Mouse (Mus musculus): ENCODE data around the gene Dok1. TPM values are rescaled to one million over a fixed set of nuclear protein-coding genes. Genes with fewer than 3 reads are reported as not detected.

The Dok1 gene
- polyA plus RNA-seq, 1 experiment from 2014 or later, result 4.9 TPM

DNA sequence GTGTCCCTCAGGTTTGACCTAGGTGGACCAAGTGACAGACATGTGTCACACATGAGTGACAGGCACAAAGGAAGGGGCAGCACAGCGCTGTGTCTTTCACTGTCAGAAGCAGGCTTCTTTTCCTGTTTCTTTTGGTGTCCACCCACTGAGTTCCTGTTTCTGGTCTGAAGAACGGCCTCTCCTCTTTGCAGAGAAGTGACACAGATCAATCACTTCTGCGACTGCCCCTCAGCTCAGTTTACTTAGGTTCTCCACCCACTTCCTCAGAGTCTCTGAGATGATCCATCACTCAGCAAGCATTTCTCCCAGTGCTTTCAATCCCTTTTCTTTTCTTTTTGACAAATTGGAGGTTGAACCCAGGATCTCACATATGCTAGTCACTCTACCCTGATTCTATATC is 24.6 kb downstream of the Dok1 start:
- H3K27me3 ChIP-seq, result peaks cover 7% of the 10 kb centered on the region; the same call in 1 of the 2 replicates
- no peaks in the 10 kb centered on the region for H3K9me3 ChIP-seq
- no peak overlapping the region for H3K4me3 ChIP-seq (replicated peaks)
- no peaks in the 10 kb centered on the region for H3K36me3 ChIP-seq (replicated peaks)
- WGBS, result 77% methylated on average over 3 of the region's 3 CpGs
- H3K27ac ChIP-seq, result no peak overlapping the region
- no peaks in the 10 kb centered on the region for H3K4me1 ChIP-seq
- no peak overlapping the region for H3K9ac ChIP-seq
- no peak overlapping the region for H3K4me2 ChIP-seq
- ATAC-seq (ENCODE audit: low FRiP score), result no peak

- 84% methylated on average over 6 of the region's 6 CpGs for WGBS
- no peak for ATAC-seq (ENCODE audit: low FRiP score)
- no peak overlapping the region for H3K4me2 ChIP-seq
Measured at GRCm38 (mm10) chr6:83006114-83006513, 27.2 kb downstream of the Dok1 start.

DNA sequence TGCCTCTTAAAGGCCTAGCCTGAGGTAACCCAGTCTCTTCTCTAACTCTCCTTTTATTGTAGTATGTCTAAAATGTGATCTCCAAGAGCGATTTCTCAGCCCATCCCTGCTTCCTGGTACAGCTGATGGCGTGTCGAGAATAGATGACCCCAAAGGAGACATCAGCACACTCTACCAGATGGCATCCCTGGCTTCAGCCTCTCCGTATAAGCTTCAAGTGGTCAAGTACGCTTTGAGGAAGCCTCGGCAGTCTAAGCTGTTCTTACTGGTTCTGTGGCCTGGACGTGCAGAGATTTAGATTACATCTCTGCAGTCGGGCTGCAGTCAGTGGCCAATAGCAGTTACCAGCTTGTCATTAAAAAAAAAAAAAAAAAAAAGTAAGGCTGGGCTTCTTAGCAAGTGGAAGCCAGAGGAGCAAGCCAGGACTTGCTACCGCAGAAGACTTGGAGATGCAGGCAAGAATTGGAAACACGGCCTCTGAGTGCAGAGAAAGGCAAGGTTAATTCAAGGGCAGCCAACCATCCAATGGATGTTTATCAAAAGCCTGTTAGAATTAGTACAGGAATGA is 27.7 kb downstream of the Dok1 start:
- Histone ChIP-seq H3K9me3 (no peaks in the 10 kb centered on the region), H3K4me3 (replicated peaks) (no peak overlapping the region), H3K27ac (no peak overlapping the region), H3K4me1 (no peaks in the 10 kb centered on the region), H3K4me2 (no peak overlapping the region), H3K36me3 (replicated peaks) (no peaks in the 10 kb centered on the region), H3K9ac (no peak overlapping the region), H3K27me3 (peaks cover 5% of the 10 kb centered on the region; the same call in 1 of the 2 replicates)
- ATAC-seq (ENCODE audit: low FRiP score), result no peak
- 88% methylated on average over 10 of the region's 10 CpGs for WGBS

More at GRCm38 (mm10) chr6:83006114-83006513, 27.2 kb downstream of the Dok1 start:
- no peak overlapping the region for H3K4me3 ChIP-seq (replicated peaks)
- peaks cover 7% of the 10 kb centered on the region; the same call in 1 of the 2 replicates for H3K27me3 ChIP-seq
- H3K9ac ChIP-seq, result no peak overlapping the region
- H3K4me1 ChIP-seq, result no peaks in the 10 kb centered on the region
- no peak overlapping the region for H3K27ac ChIP-seq
- H3K9me3 ChIP-seq, result no peaks in the 10 kb centered on the region
- no peaks in the 10 kb centered on the region for H3K36me3 ChIP-seq (replicated peaks)

- H3K36me3 ChIP-seq (replicated peaks), result no peaks in the 10 kb centered on the region
- H3K27me3 ChIP-seq, result peaks cover 3% of the 10 kb centered on the region; the same call in 1 of the 2 replicates
- H3K9ac ChIP-seq, result no peak overlapping the region
- no peaks in the 10 kb centered on the region for H3K4me1 ChIP-seq
- H3K4me2 ChIP-seq, result no peak overlapping the region
- H3K9me3 ChIP-seq, result no peaks in the 10 kb centered on the region
- no peak for ATAC-seq (ENCODE audit: low FRiP score)
- no peak overlapping the region for H3K27ac ChIP-seq
- WGBS, result 68% methylated on average over 7 of the region's 7 CpGs
- no peak overlapping the region for H3K4me3 ChIP-seq (replicated peaks)
Measured at GRCm38 (mm10) chr6:83004872-83005271, 28.4 kb downstream of the Dok1 start.

- ATAC-seq (ENCODE audit: low FRiP score), result no peak
- no peak overlapping the region for H3K27ac ChIP-seq
- H3K4me3 ChIP-seq (replicated peaks), result no peak overlapping the region
- no peaks in the 10 kb centered on the region for H3K4me1 ChIP-seq
- H3K9ac ChIP-seq, result no peak overlapping the region
- WGBS, result 88% methylated on average over 2 of the region's 2 CpGs
- H3K4me2 ChIP-seq, result no peak overlapping the region
- H3K9me3 ChIP-seq, result no peaks in the 10 kb centered on the region
- H3K36me3 ChIP-seq (replicated peaks), result no peaks in the 10 kb centered on the region
- H3K27me3 ChIP-seq, result peaks cover 3% of the 10 kb centered on the region; the same call in 1 of the 2 replicates
Measured at GRCm38 (mm10) chr6:83004309-83004708, 29.0 kb downstream of the Dok1 start.

- H3K4me2 ChIP-seq, result no peak overlapping the region
- no peak overlapping the region for H3K4me3 ChIP-seq (replicated peaks)
- 89% methylated on average over 5 of the region's 5 CpGs for WGBS
- H3K4me1 ChIP-seq, result no peaks in the 10 kb centered on the region
- no peak overlapping the region for H3K27ac ChIP-seq
- H3K27me3 ChIP-seq, result peaks cover 3% of the 10 kb centered on the region; the same call in 1 of the 2 replicates
- H3K36me3 ChIP-seq (replicated peaks), result no peaks in the 10 kb centered on the region
- no peak overlapping the region for H3K9ac ChIP-seq
- no peaks in the 10 kb centered on the region for H3K9me3 ChIP-seq
- ATAC-seq (ENCODE audit: low FRiP score), result no peak
Measured at GRCm38 (mm10) chr6:83003850-83004249, 29.4 kb downstream of the Dok1 start.

DNA sequence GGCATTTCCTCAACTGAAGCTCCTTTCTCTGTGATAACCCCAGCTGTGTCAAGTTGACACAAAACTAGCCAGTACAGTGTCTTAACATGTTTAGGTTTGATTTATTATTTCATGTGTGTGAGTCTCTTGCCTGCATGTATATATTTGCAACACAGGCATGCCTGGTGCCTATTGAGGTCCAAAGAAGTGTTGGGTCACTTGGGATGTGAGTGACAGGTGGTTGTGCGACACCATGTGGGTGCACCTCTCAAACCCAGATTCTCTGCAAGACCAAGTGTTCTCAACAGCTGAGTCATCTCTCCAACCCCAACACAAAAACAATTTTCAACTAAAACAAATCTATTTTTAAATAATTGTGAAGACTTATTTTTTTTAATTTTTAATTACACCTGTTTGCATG is 30.2 kb downstream of the Dok1 start:
- H3K4me2 ChIP-seq, result no peak overlapping the region
- 96% methylated on average over 1 of the region's 1 CpGs for WGBS

DNA sequence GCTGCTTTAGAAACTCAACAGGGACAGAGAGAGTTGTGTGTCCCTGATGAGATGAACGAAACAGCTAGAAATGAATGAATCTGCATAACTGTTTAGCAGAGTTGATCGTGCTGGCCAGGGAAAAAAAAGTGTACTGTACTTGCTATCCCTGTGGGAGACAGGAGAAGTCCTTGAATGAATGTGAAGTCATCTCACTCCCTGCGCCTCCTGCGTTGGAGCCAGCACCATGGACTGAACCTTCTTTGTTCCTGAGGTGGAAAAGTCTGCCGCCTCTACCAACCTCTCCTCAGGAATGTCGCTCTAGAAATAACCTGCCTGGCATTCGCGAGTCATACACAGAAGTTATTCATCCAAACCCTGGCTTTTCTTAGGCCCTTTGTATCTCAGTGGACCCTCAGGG is 33.3 kb downstream of the Dok1 start:
- 61% methylated on average over 8 of the region's 8 CpGs for WGBS
- 0 out of 2 replicates have a peak, but pooled peaks cover 3% of the 10 kb centered on the region for H3K27me3 ChIP-seq
- peaks cover 12% of the 10 kb centered on the region for H3K4me1 ChIP-seq
- no peaks in the 10 kb centered on the region for H3K36me3 ChIP-seq (replicated peaks)
- ATAC-seq (ENCODE audit: low FRiP score), result no peak
- H3K9ac ChIP-seq, result no peak overlapping the region
- H3K27ac ChIP-seq, result no peak overlapping the region
- H3K4me2 ChIP-seq, result no peak overlapping the region
- no peaks in the 10 kb centered on the region for H3K9me3 ChIP-seq
- H3K4me3 ChIP-seq (replicated peaks), result no peak overlapping the region

More for the DNA sequence above, 30.2 kb downstream of the Dok1 start:
- ATAC-seq (ENCODE audit: low FRiP score), result no peak
- Histone ChIP-seq H3K27me3 (no peaks in the 10 kb centered on the region), H3K9me3 (no peaks in the 10 kb centered on the region), H3K36me3 (replicated peaks) (no peaks in the 10 kb centered on the region), H3K27ac (no peak overlapping the region), H3K9ac (no peak overlapping the region), H3K4me3 (replicated peaks) (no peak overlapping the region), H3K4me1 (no peaks in the 10 kb centered on the region)

- Histone ChIP-seq H3K36me3 (replicated peaks) (no peaks in the 10 kb centered on the region), H3K4me2 (no peak overlapping the region), H3K9me3 (no peaks in the 10 kb centered on the region), H3K27me3 (peaks cover 3% of the 10 kb centered on the region; the same call in 1 of the 2 replicates), H3K9ac (no peak overlapping the region), H3K27ac (0 out of 2 replicates have a peak overlapping the region, but pooled peaks have one; percentile 9), H3K4me1 (peaks cover 12% of the 10 kb centered on the region), H3K4me3 (replicated peaks) (no peak overlapping the region)
- WGBS, result 68% methylated on average over 4 of the region's 4 CpGs
- ATAC-seq (ENCODE audit: low FRiP score), result no peak
Measured at GRCm38 (mm10) chr6:82998326-82998725, 34.9 kb downstream of the Dok1 start.

DNA sequence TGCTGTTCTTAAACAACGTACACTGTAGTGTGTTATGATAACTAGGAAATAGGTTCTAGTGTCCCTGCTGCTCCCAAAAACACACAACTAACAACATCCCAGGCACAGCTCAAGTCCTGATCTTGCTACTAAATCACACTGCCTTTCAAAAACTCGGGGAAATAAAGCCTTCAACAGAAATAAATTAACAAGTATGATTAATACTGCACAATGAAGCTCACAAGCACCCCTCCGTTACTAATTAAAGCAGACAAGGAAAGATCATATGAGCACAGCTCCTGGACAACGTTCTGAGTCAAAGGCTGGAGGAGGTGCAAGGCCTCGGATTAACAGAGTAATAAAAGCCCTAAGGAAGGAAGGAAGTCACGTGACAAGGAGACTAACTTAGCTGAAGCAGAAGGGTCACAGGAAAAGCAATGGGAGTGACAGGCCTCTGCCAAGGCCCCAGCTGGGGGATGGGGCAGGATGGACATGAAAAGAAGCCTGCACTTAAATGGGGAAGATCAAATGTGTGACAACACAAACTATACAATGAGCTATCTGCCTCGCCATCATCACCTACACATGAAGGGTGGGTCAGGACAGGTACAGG is 35.7 kb downstream of the Dok1 start:
- 43% methylated on average over 7 of the region's 7 CpGs for WGBS
- Histone ChIP-seq H3K27ac (no peak overlapping the region), H3K9ac (no peak overlapping the region), H3K27me3 (peaks cover 3% of the 10 kb centered on the region; the same call in 1 of the 2 replicates), H3K9me3 (no peaks in the 10 kb centered on the region), H3K4me2 (no peak overlapping the region), H3K4me1 (peaks cover 12% of the 10 kb centered on the region), H3K36me3 (replicated peaks) (no peaks in the 10 kb centered on the region), H3K4me3 (replicated peaks) (no peak overlapping the region)
- no peak for ATAC-seq (ENCODE audit: low FRiP score)

DNA sequence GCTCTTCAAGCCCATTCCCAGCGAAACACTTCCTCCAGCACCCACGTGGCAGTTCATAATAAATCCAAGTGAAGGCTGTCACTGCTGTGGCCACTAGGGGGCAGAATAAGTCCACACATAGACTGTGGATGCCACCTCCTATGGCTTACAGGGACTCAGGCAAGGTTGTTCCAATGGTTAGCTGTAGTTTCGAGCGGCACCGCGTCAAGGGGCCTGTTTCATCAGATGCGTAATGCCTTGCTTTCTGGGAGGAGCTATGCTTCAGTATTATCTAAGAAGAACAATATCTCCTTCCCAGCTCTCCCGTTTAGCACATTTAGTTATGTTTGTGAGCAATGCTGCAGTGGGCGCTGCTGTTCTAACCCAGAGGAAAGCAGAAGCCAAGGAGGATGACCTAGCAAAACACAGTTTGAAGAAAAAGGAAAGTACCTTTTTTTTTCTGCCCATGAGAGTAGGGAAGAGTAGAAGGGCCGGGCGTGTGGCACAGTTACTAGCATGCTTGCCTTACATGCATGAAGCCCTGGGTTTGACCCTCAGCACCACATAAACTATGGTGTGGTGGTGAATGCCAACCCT is 36.4 kb downstream of the Dok1 start:
- peaks cover 12% of the 10 kb centered on the region for H3K4me1 ChIP-seq
- no peaks in the 10 kb centered on the region for H3K36me3 ChIP-seq (replicated peaks)
- WGBS, result 11% methylated on average over 11 of the region's 11 CpGs
- peak; percentile 95 for ATAC-seq (ENCODE audit: low FRiP score)
- no peak overlapping the region for H3K27ac ChIP-seq
- H3K9me3 ChIP-seq, result no peaks in the 10 kb centered on the region
- peaks cover 3% of the 10 kb centered on the region; the same call in 1 of the 2 replicates for H3K27me3 ChIP-seq
- peak overlapping the region; percentile 36 for H3K4me2 ChIP-seq
- peak overlapping the region; percentile 21; the same call in 1 of the 2 replicates for H3K9ac ChIP-seq
- H3K4me3 ChIP-seq (replicated peaks), result no peak overlapping the region; the same call in 1 of the 2 replicates

GRCm38 (mm10) chr6:82994372-82994771 is 38.9 kb downstream of the Dok1 start:
- Histone ChIP-seq H3K4me2 (no peak overlapping the region), H3K27me3 (peaks cover 3% of the 10 kb centered on the region; the same call in 1 of the 2 replicates), H3K36me3 (replicated peaks) (no peaks in the 10 kb centered on the region), H3K4me3 (replicated peaks) (no peak overlapping the region), H3K27ac (no peak overlapping the region), H3K9ac (no peak overlapping the region), H3K4me1 (peaks cover 12% of the 10 kb centered on the region), H3K9me3 (no peaks in the 10 kb centered on the region)
- 80% methylated on average over 7 of the region's 7 CpGs for WGBS
- ATAC-seq (ENCODE audit: low FRiP score), result no peak

Measured in forebrain, embryonic 12.5 days (tissue).